Mouse (Mus musculus) thymus, postnatal 0 days (tissue): ENCODE results near the gene Prdx2. TPM values are rescaled to one million over a fixed set of nuclear protein-coding genes. Genes with fewer than 3 reads are reported as not detected.

Experiments
- DNase-seq: peaks from one replicate; pipeline ENCODE4 v3.0.0-alpha.2; 2015; ENCODE audit warnings: low spot score
- polyA plus RNA-seq: library from polyadenylated mRNA; unstranded; fragments of >200 nt; fragmentation: Nextera tagmentation; extraction: Ambion mirVana; gene quantifications from 2 replicates; pipeline ENCODE4 v1.2.1, GENCODE M21; 2015

Gene Prdx2
- polyA plus RNA-seq, 1 experiment from 2014 or later, result 450 TPM

DNA sequence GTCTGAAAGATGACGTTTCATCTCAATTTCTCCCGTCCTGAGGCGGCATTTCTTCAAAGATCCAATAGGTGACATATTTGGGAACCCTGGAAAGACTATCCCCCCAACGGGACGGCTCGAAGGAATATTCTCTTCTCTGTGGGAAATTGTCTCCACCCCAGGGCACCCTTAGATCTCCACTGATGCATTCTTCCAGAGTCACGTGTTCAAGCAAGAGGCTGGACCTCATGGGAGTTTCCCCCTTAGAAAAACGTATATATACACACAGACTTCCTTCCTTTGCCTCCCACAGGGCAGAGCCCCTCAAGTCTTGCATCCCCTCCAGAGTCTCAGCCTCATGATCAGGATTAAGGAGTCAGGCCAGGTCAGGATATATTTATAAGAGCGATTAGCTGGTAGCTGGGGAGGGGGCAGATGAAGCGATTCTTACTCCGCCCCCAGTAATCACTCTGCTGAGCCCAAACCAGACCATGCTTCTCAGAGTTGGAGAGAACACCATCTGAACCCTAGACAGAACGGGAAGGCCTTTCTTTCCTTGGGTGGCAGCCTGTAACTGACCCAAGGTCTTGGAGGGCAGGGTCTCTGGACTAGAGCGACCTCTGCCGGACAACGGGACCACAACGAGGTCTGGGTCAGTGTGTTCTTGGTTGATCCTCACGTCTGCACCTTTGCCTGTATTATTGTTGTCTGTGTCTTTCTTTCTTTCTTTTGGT is 22.7 kb upstream of the Prdx2 start, which contains the start of gene Rtbdn:
Rtbdn (plus strand) TSS at position 464 of the 713 bp plus-strand sequence.
- DNase-seq, result no peak

DNA sequence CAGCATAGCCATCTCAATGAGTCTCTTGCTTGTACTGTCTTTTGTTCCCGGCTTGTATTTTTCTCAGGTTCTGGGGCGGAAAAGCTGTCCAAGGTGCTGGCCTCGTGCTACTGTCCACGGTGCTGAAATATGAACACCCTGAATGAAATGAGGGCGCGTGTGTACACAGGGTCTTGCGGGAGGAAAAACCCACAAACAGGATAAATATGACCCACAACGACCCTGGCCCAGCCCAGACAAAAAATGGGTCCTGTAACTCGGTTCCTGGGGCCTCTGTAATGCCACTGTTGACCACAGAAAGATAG is 22.2 kb upstream of the Prdx2 start:
- DNase-seq, result peak; percentile 60

DNA sequence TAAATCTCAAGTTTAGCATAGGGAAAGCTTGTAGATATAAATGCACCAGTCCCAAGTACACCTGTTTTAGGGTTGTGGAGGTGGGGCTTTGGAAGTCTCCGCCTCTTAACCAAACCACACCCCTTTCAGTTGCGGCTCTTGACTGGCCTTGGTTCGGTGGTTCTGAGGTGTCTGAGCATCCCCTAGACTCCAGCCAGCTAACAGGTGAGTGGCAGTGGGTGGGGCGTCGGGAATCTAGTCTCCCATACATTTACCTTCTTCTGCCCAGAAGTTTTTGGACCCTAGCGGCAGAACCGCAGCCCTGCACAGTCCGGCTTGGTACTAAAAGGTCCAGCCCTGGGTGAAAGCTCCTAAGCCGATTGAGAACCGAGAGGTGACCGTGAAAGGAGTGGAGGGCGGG is 19.6 kb upstream of the Prdx2 start:
- DNase-seq, result no peak

DNA sequence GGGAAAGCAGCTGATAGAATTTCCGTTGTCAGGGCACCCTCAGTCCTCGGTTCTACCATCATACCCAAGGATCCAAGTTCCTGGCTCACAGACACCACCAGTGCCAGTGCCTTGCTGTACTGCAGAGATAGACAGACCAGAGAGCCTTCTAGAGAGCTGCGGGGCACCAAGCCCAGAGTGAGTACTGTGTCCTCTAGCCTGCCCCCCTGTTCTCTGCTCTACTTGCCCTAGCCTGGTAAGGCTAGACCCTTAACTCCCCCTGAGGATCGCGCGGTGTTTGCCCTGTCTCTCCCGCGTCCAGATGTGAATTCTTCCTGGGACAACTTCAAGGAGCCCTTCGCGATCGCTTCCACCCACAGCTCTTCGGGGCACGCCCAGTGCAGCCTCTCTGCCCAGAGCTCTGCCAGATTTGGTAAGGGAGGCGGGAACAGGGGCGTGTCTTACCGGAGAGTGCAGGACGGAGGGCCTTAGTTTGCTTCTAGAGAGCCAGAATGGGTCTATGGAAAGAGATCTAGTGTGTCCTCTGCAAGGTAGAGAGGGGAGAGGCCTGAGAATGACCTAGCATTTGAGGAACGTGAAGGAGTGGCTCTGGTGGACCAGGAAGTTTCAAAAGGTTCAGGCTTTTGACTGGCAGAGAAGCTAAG is 16.7 kb upstream of the Prdx2 start:
- no peak for DNase-seq

DNA sequence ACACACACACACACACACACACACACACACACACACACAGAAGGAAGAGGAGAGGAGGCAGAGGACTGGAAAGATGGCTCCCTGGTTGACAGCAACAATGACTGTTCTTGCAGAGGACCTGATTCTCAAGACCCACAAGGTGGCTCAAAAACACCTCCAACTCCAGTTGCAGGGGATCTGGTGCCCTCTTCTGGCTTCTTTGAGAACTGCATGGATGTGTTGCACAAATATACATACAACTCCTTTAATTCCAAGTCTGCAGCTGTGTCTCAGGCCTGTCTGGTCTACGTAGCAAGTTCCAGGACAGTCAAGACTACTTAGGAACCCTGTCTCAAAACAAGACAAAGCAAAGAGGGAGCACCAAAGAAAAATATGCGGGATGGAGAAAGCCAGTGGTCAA is 12.6 kb upstream of the Prdx2 start:
- peak; percentile 75 for DNase-seq

DNA sequence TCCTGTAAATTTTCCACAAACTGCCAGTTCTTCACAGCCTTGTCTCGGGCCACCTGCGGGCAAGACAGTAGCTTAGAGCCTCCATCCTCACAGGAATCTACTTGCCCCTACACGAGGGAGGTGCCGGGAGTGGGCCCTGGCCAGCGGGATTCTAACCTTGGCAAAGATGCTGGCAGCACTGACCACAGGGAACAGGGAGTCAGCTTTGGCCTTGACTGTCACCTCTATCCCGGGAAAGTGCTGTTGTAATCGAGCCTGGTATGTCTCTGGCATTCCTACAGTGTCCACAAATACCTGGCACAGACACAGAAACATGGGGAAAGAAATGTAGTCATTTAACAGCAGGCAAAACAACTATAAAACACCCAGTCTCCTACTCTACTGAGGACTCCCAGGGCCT is 9.6 kb upstream of the Prdx2 start:
- no peak for DNase-seq

DNA sequence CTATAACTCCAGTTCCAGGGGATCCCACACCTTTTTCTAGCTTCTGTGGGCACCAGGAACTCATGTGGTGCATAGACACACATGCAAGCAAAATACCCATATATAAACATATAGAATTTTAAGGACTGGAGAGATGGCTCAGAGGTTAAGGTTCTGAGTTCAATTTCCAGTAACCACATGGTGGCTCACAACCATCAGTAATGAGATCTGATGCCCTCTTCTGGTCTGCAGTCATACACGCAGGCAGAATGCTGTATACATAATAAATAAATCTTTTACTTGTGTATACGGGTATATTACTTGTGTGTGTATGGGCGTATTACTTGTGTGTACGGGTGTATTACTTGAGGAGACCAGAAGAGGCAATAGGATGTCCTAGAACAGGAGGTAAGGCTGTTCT is 5.4 kb upstream of the Prdx2 start:
- DNase-seq, result no peak

DNA sequence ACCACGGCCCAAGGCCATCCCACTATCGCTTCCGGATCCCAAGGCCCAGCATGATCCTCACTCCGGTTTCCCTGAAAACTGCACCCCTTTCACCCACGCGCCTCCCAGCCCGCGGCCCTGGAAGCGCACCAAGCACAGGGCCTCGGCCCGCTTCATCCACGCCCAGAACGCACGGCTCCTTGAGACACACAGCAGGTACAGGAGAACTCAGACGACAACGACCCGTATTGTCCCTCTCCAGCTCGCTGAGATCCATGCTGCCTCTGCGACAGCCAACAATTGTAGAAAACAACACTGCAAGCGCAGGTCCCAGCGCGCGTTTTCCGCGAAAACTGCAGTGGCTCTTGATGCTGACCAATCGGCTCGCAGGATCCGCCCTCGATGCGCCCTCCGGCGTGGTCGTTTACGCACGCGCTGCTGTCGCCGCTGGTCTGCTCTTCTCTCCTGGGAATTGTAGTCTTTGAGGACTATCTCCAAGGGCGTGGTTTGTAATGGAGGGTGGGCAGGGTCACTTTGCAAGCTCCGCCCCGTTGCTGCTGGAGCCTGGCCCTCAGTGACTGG is 3.6 kb upstream of the Prdx2 start:
- DNase-seq, result peak; percentile 95

DNA sequence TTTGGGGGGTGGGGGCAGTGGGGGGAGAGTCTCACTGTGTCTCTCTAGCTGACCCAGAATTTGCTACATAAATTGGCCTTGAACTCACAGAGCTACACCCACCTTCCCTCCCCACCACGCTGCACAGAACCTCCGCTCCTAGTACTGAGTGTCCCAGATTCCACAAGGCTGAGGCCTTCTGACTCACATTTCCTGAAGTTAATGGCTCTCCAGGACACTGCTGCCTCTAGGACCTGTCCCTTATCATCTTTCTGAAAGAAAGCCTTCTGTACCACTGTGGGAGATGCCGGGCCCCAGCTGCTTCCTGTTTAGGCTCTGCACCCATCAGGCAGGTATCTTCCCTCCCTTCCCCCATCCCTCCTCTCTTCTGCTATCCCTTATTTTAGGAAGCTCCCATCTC is 2.8 kb upstream of the Prdx2 start:
- DNase-seq, result peak; percentile 41

DNA sequence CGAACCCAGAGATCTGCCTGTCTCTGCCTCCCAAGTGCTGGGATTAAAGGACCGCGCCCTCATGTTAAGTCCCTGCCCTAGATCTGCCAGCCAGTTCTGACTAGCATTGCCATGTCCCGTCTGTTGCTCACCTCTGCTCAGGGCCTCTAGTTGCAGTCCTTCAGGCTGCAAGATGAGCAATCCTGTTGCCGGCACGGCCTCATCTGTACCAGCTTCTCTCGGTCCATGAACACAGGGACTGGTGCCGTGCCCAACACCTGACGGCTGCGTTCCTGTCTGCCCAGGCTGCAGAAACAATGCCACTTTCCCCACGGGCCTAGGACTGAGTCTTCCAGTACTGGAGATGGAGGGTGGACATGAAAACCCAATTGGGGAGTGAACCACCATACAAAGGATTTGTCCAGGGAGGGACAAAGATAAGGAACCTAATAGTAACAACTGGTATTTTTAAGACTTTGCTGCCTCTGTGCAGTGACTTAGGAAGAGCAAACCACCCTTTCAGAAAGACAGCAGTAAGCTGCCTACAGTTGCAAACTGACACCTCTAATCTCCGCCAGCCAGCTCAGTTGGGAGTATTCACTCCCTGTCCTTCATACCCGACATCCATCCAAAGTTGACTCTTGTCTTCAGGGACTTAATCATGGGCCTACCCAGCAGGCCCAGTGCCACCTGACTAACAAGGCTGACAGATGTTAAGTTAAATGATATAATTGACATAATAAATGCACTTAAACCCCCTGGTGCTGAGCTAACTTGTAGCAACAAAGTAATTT is 1.7 kb upstream of the Prdx2 start:
- no peak for DNase-seq

DNA sequence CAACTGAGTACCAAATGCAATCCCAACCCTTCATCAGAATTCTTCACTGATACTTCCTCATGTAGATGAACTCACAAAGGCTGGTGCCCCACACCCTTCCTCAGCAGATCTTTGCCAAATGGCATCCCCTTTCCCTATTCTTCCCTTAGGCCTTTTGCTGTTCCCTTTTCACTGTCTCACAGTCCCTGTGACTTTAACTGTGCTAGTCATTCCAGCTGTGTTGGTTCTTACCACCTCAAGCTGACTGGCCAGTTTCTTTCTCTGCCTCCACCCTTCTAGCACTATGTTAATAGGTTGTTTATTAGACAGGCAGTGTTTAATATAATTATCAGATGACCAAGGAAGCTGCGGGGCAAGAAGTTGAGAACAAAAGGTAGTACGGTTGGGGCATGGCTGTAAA is 737 bp upstream of the Prdx2 start:
- DNase-seq, result no peak

DNA sequence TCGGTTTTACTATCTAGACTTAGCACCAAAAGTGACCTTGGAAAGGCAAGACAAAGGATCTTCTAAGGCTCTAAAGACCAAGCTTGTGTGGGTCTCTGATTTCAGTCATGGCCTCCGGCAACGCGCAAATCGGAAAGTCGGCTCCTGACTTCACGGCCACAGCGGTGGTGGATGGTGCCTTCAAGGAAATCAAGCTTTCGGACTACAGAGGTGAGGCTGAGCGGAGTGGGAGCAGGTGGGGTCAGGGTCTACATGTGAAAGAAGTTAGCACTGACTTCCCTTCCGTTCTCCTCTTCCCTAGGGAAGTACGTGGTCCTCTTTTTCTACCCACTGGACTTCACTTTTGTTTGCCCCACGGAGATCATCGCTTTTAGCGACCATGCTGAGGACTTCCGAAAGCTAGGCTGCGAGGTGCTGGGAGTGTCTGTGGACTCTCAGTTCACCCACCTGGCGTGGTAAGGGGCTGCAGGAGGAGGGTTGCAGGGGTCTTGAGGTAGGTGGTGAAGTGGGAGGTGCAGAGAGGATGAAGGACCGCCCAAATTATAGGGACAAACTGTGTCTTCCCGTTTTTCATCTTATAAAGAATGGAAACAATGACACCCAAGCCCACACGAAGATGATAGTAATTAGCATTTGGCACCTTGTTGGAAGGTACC is 876 bp downstream of the Prdx2 start:
- no peak for DNase-seq

DNA sequence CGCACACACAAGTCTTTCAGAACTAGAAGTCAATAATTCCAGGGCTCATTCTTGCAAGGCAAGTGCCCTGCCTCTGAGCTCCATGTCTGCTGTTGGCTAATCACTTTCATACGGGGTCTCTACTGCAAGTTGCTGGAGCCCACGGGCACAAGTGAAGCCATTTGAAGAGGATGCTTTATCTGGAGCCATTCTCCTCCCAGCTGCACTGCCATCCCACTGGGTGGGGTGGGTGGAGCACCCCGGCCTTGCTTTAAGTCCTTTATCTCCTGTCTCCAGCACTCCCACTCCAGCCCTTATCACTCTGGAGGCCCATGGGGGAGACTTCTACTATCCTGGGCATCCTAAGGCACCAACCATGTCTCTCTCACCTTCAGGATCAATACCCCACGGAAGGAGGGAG is 1.5 kb downstream of the Prdx2 start:
- no peak for DNase-seq

DNA sequence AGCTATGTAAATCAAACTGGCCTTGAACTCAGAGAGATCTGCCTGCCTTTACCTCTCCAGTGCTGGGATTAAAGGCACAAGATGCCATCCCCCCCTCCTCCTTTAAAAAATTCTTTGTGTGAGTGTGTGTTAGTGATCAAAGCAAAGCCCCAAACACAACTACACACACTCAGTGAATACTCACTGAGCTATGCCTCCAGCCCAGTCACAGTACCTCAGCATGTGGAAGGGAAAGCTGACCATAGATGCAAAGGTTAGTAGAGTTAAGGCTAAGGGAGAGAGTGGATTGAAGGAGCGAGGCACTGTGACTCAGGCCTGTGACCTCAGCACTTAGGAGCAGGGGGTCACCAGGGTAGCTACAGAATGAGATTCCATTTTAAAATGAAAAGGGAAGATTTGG is 3.7 kb downstream of the Prdx2 start:
- no peak for DNase-seq

DNA sequence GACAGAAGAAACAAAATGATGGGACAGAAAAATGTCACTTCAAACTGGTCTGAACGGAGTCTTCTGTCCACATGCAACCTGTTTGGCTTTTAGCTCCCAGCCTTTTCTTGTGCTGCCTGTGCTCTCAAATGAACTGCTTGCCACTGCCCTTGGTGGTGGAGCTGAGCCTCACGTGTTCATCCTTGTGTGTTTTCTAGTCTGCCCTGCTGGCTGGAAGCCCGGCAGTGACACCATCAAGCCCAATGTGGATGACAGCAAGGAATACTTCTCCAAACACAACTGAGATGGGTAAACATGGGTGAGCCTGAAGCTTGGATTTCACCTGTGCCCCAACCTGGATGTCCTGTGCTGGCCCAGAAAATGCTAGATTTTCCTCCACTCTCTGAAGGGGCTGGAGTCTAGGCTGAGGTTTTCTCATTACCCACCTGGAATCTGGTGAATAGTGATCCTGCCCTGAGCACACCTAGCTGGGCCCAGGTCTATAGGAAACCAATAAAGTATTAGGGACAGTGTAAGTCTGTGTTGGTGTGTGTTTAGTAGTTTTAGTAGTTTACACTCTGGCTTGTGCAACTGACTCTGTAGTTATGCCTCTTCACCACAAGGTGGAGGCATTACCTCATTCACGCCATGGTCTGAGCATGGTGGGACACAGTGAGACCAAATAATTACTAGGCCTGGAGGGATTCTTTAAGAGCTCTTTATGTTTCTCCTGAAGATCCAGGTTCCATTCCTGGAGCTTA is 4.6 kb downstream of the Prdx2 start:
- peak; percentile 70 for DNase-seq

DNA sequence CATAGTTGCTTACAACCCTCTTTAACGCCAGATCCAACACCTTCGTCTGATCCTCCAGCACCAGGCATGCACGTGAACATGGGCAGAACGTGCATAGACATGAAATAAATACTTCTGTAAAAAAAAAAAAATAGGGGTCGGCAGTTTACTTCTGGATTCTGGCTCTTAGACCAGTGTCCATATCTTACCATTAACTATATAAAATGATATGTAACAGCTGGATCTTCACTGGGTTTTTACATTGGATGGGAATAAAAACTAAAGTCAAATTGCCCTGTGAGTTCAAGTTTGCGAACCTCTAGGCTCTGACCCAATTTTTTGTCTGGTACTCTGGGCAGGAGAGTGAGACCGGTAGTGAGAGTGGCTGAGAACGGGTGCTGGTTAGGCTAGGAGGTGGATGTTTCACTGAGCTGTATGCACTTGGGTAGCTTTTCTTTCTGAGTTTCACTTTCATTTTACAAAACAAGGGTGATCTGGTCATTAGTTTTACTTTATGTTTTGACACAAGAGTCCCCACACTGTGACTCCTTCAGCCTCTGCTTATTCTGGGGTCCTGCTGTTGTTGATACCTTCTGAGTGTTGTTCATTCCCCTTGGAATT is 5.3 kb downstream of the Prdx2 start:
- no peak for DNase-seq

DNA sequence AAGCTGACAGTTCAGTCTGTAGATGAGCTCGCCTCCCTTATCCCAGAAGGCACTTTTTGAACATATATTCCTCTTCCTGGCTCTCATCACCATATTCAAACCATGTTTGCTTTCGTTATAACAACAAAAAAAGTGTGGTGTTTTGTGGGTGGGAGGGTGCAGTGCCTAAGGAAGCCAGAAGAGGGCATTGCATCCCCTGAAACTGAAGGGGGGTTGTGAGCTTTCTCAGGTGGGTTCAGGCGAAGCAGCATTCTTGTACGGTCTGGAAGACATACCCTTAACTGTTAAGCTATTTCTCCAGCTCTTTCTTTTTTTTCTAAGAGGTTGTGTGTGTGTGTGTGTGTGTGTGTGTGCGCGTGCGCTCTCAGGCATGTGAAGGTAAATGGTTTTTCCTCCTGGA is 6.0 kb downstream of the Prdx2 start:
- DNase-seq, result peak; percentile 84

DNA sequence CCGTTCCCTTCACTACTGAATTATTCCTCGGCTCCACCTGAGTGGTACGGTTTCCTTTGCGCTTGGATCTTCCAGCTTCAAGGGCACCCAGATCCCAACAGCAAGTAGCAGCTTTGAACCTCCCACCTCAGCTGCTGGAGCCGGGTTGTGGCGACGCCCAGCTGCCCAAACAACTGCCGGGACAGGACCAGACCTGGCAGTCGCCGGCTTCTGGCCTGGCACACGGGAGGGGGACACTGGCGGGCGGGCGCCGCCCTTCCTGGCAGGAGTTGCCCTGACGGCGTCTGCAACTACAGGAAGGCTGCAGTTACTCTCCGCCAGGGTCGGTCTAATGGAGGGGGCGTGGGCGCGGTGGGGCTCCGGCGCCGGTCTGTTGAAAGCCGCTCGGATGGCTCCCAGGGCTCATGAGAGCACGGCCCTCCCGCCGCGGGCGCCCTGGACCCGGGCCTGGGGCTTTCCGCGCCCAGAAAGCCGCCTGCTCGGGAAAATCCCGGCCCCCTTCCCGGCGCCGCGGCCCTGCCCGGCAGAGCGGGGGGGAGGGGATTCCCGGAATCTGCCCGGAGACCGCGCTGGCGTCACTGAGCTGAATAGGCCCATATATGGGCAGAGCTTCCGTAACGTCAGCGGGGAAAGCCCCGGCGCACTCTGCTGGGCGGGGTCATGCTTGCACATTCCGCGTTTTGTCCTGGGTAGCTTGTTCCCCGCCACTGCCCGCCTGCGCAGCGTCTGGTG is 6.8 kb downstream of the Prdx2 start:
- DNase-seq, result peak; percentile 91

DNA sequence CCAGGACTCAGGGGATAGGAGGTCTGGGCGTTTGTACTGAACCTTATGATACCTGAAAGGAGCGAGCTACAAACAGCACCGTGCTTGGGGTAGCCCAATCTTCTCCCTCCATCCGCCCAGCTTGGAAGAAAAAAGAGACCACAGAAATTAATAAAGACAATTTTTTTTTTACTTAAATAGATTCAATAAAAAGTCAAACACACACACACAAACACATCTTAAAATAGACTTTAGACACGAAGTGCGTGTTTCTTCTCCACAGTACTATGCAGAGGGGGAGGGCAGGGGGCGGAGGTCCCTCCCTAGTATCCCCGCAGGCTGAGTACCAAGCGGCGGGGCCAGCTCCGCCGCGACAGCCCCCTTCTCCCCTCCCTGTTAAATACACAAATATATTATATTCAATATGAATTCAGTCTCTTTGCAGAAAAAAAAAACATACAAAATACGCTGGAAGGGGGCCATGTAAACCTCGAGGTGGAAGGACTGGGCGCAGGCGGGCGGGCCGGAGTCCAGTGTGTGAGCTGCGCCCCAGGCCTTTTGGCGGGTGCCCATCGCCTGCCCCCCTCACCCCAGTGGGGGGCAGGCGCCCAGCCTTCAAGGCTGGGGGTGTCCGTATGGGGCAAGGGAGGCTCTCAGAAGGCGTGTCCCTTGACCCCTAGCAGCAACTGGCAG is 7.5 kb downstream of the Prdx2 start:
- DNase-seq, result no peak
